Mouse (Mus musculus) embryo, embryonic 11 days (tissue): Measurements from ENCODE around the gene Cmip.

Experiments
- DNase-seq: peaks from one replicate; pipeline ENCODE4 v3.0.0-alpha.2; 2015

Gene Cmip

GRCm38 (mm10) chr8:117258576-117259040 lies 1.7 kb downstream of the Cmip start:
- no peak for DNase-seq

- DNase-seq: no peak
Observed at GRCm38 (mm10) chr8:117259431-117260001, 2.7 kb downstream of the Cmip start.

GRCm38 (mm10) chr8:117260234-117260929 lies 3.5 kb downstream of the Cmip start:
- no peak for DNase-seq

- DNase-seq: peak; percentile 50
Observed at GRCm38 (mm10) chr8:117260930-117261475, 4.1 kb downstream of the Cmip start.

GRCm38 (mm10) chr8:117261702-117262101 lies 4.8 kb downstream of the Cmip start:
- no peak for DNase-seq

GRCm38 (mm10) chr8:117262685-117263084 lies 5.8 kb downstream of the Cmip start:
- DNase-seq: no peak

GRCm38 (mm10) chr8:117263442-117263841 lies 6.6 kb downstream of the Cmip start:
- no peak for DNase-seq

- no peak for DNase-seq
Observed at GRCm38 (mm10) chr8:117265079-117265478, 8.2 kb downstream of the Cmip start.

GRCm38 (mm10) chr8:117267403-117268129 lies 10.7 kb downstream of the Cmip start:
- no peak for DNase-seq

GRCm38 (mm10) chr8:117278234-117278633 lies 21.4 kb downstream of the Cmip start:
- DNase-seq: no peak

- peak; percentile 59 for DNase-seq
Observed at GRCm38 (mm10) chr8:117278668-117279132, 21.8 kb downstream of the Cmip start.

GRCm38 (mm10) chr8:117280488-117280887 lies 23.6 kb downstream of the Cmip start:
- DNase-seq: no peak

GRCm38 (mm10) chr8:117281676-117282075 lies 24.8 kb downstream of the Cmip start:
- no peak for DNase-seq

- DNase-seq: no peak
Observed at GRCm38 (mm10) chr8:117282141-117282950, 25.5 kb downstream of the Cmip start.

- DNase-seq: no peak
Observed at GRCm38 (mm10) chr8:117284768-117285484, 28.1 kb downstream of the Cmip start.

GRCm38 (mm10) chr8:117287966-117288365 lies 31.1 kb downstream of the Cmip start:
- no peak for DNase-seq

GRCm38 (mm10) chr8:117289016-117289415 lies 32.2 kb downstream of the Cmip start:
- DNase-seq: no peak

GRCm38 (mm10) chr8:117290506-117290905 lies 33.6 kb downstream of the Cmip start:
- no peak for DNase-seq

- peak; percentile 69 for DNase-seq
Observed at GRCm38 (mm10) chr8:117292262-117292661, 35.4 kb downstream of the Cmip start.

- no peak for DNase-seq
Observed at GRCm38 (mm10) chr8:117294812-117295211, 37.9 kb downstream of the Cmip start.

- DNase-seq: no peak
Observed at GRCm38 (mm10) chr8:117297913-117298518, 41.2 kb downstream of the Cmip start.
